Mouse (Mus musculus) testis, adult 2 months (tissue): ENCODE results near the gene Atxn7.

Source experiments
- CTCF ChIP-seq: fragments of 200-500 bp; IDR thresholded peaks from 2 replicates; pipeline ENCODE4 v1.5.1; 2012; ENCODE audit warnings: low read depth, mild to moderate bottlenecking, inconsistent platforms, low read length, moderate library complexity; ENCODE audit not compliant: control insufficient read depth, insufficient read depth, insufficient replicate concordance
- POLR2A ChIP-seq: fragments of 200-500 bp; IDR thresholded peaks from 2 replicates; pipeline ENCODE4 v1.6.1; 2012; ENCODE audit warnings: low read depth, mild to moderate bottlenecking, inconsistent platforms, low read length, moderate library complexity; ENCODE audit not compliant: control insufficient read depth

GRCm38 (mm10) chr14:13933290-13934051, 27.8 kb upstream of the Atxn7 start:
- TF ChIP-seq CTCF, result no peak
- TF ChIP-seq POLR2A, result no peak
